19 mouse cellular contexts compared by ENCODE assay signal in the genomic region with DNA sequence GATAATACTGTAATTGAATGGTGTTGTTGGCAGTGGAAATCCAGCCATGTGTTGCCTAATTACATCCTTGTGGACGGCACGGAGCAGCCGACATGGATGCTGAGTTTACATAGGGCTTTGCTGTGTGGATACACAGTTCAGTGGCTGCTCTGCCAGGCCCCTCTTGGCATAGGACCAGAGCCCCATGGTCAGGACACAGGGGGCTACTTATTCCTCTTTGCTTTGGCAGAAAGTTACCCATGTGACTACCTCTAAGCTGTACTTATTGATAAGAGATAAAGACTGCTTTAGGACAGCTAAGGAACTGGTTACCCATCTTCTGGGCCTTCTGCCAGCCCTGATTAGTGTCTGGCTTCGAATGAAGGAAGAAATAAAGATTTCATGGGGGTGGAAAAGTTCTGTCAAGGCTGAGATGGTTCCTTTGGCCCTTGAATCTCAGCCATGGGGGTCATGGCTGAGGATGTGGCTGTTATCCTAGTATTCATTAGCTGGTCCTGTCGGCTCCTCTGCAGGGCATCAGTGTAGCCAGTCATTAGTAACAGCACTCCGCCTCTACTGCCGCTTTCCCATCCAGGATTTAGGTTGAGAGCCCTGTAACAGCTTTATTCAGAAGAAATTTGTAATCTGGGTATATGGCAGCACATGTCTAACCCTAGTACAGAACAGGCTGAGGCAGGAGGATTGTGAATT. TPM values are rescaled to one million over a fixed set of nuclear protein-coding genes. Genes with fewer than 3 reads are reported as not detected.
DNase-seq lines count a peak whose midpoint lies in the region; ATAC-seq and TF ChIP-seq lines count a peak whose summit lies in the region.
"Had no signal": no experiment of that assay in that cellular context is flagged by ENCODE, and none has a peak within 500 bp of the region (broad histone marks: within the 10 kb centered on the region; RNA-seq: fewer than 3 reads in every experiment).

No protein-coding gene starts in this region.

- no peak overlapping the region for H3K27ac ChIP-seq in forebrain, embryonic 15.5 days (replicated peaks)
- no peak overlapping the region for H3K27ac ChIP-seq in forebrain, embryonic 10.5 days
- no peak overlapping the region for H3K27ac ChIP-seq in liver, embryonic 11.5 days (ENCODE audit: low read depth, low read length)
- H3K27ac ChIP-seq in gastrocnemius, adult 2 months: no peak overlapping the region
- H3K27ac ChIP-seq: embryonic facial prominence, embryonic 12.5 days had no signal

- H3K4me2 ChIP-seq in forebrain, embryonic 15.5 days (replicated peaks): no peak overlapping the region
- H3K4me2 ChIP-seq in liver, embryonic 11.5 days: no peak overlapping the region
- H3K4me2 ChIP-seq: embryonic facial prominence, embryonic 12.5 days had no signal

- H3K4me1 ChIP-seq in forebrain, embryonic 15.5 days: peaks cover 4% of the 10 kb centered on the region; the same call in 1 of the 2 replicates
- no peaks in the 10 kb centered on the region for H3K4me1 ChIP-seq in forebrain, embryonic 10.5 days
- no peaks in the 10 kb centered on the region for H3K4me1 ChIP-seq in liver, embryonic 11.5 days (replicated peaks; ENCODE audit: control insufficient read depth, insufficient read depth, low read length)
- H3K4me1 ChIP-seq: embryonic facial prominence, embryonic 12.5 days had no signal

- no peak overlapping the region for H3K9ac ChIP-seq in forebrain, embryonic 15.5 days (replicated peaks)
- H3K9ac ChIP-seq in liver, embryonic 11.5 days (ENCODE audit: low read depth, low read length): no peak overlapping the region
- H3K9ac ChIP-seq: embryonic facial prominence, embryonic 12.5 days had no signal

- no peak for TF ChIP-seq CTCF in brain, embryonic 14.5 days (IDR thresholded peaks at IDR 0.05; ENCODE audit: borderline replicate concordance, extremely low read depth, insufficient read depth, insufficient read length)
- no peak for TF ChIP-seq CTCF in gastrocnemius, adult 2 months (IDR thresholded peaks at IDR 0.05)

- intact Hi-C loops in gastrocnemius, adult 2 months (cut with DNase I): no loop called here

- no peaks in the 10 kb centered on the region for H3K9me3 ChIP-seq in forebrain, embryonic 15.5 days
- H3K9me3 ChIP-seq in forebrain, embryonic 10.5 days: 0 out of 2 replicates have a peak, but pooled peaks cover 5% of the 10 kb centered on the region
- no peaks in the 10 kb centered on the region for H3K9me3 ChIP-seq in liver, embryonic 11.5 days (ENCODE audit: control insufficient read depth, low read length)

- WGBS in forebrain, embryonic 15.5 days: 57% methylated on average over 7 of the region's 7 CpGs
- WGBS in forebrain, embryonic 10.5 days: 89% methylated on average over 7 of the region's 7 CpGs
- 72% methylated on average over 7 of the region's 7 CpGs for WGBS in liver, embryonic 11.5 days

- no peak overlapping the region for H3K4me3 ChIP-seq in forebrain, embryonic 15.5 days
- H3K4me3 ChIP-seq in forebrain, embryonic 10.5 days: no peak overlapping the region
- H3K4me3 ChIP-seq in liver, embryonic 11.5 days (ENCODE audit: low read depth, low read length): no peak overlapping the region
- H3K4me3 ChIP-seq in gastrocnemius, adult 2 months: no peak overlapping the region
- H3K4me3 ChIP-seq: embryonic facial prominence, embryonic 12.5 days had no signal

- no peak for DNase-seq in forebrain, embryonic 10.5 days (ENCODE audit: extremely low spot score, low spot score)
- no peak for DNase-seq in liver, embryonic 11.5 days (ENCODE audit: low spot score)
- no peak for DNase-seq in liver
- DNase-seq in brain, embryonic 14.5 days (ENCODE audit: low read depth): peak; percentile 72
- DNase-seq in heart, postnatal 4 days: no peak
- DNase-seq in gastrocnemius, adult 2 months: no peak
- DNase-seq: adrenal gland, adult 8-10 months; cerebellum, adult 11 months; gastrocnemius, postnatal 14 days; heart, postnatal 10 days; kidney, adult 9 months; layer of hippocampus, postnatal 36 days had no signal

- H3K36me3 ChIP-seq in forebrain, embryonic 15.5 days: no peaks in the 10 kb centered on the region
- H3K36me3 ChIP-seq in forebrain, embryonic 10.5 days (replicated peaks): no peaks in the 10 kb centered on the region
- no peaks in the 10 kb centered on the region for H3K36me3 ChIP-seq in liver, embryonic 11.5 days (ENCODE audit: control insufficient read depth, insufficient read depth, low read length)
- H3K36me3 ChIP-seq: embryonic facial prominence, embryonic 12.5 days had no signal

- TF ChIP-seq POLR2A in brain, embryonic 14.5 days (IDR thresholded peaks at IDR 0.05; ENCODE audit: borderline replicate concordance, extremely low read depth, insufficient read depth, insufficient read length, poor library complexity, severe bottlenecking): no peak

- peak; percentile 79 for ATAC-seq in forebrain, embryonic 15.5 days (replicated peaks)
- peak; percentile 31; the same call in 1 of the 2 replicates for ATAC-seq in liver, embryonic 11.5 days (replicated peaks; ENCODE audit: low FRiP score)
- peak; percentile 24; the same call in 1 of the 2 replicates for ATAC-seq in megakaryocyte-erythroid progenitor cell, adult 5-6 weeks (replicated peaks; ENCODE audit: low FRiP score, low TSS enrichment, poor library complexity, severe bottlenecking)

- H3K27me3 ChIP-seq in forebrain, embryonic 15.5 days: no peaks in the 10 kb centered on the region
- H3K27me3 ChIP-seq in forebrain, embryonic 10.5 days (ENCODE audit: poor library complexity, severe bottlenecking): no peaks in the 10 kb centered on the region
- H3K27me3 ChIP-seq in liver, embryonic 11.5 days (replicated peaks; ENCODE audit: control insufficient read depth, insufficient read depth, low read length): no peaks in the 10 kb centered on the region
- H3K27me3 ChIP-seq: embryonic facial prominence, embryonic 12.5 days had no signal

RNA-seq across cellular contexts. Expression of a gene that starts 17.8 kb away (rescaled TPM):
- polyA plus RNA-seq in forebrain, embryonic 15.5 days (2015; fragmentation: Nextera tagmentation; extraction: Ambion mirVana): not detected in 2 replicates
- polyA plus RNA-seq in forebrain, embryonic 10.5 days (2016; fragmentation: Nextera tagmentation; extraction: Ambion mirVana): not detected in 2 replicates
- polyA plus RNA-seq in liver, embryonic 11.5 days (2014; fragmentation: Nextera tagmentation; extraction: Ambion mirVana): 0.19 TPM in 1 of 2 replicates, not detected in the other
- polyA plus RNA-seq in brain, embryonic 14.5 days (2012; rRNA removed): not detected in 2 replicates
- not detected in 2 replicates for total RNA-seq in megakaryocyte-erythroid progenitor cell, adult 5-6 weeks (2014; fragmentation: Nextera tagmentation)
- total RNA-seq in megakaryocyte-erythroid progenitor cell, adult 5-6 weeks (2017): not detected in 2 replicates
- not detected for total RNA-seq in heart, postnatal 4 days (2021)
- not detected for total RNA-seq in gastrocnemius, adult 2 months (2021)
- total RNA-seq: adrenal gland, adult 8-10 months; gastrocnemius, postnatal 14 days; heart, postnatal 10 days; layer of hippocampus, postnatal 36 days had no signal
- polyA plus RNA-seq: C2C12; lung, embryonic 16.5 days; spleen, adult 2 months; urinary bladder, adult 2 months had no signal

RNA-seq across cellular contexts. Expression of a gene that starts 47.7 kb away (rescaled TPM):
- polyA plus RNA-seq in forebrain, embryonic 15.5 days (2015; fragmentation: Nextera tagmentation; extraction: Ambion mirVana): 1.3 and 1.6 TPM in 2 replicates
- polyA plus RNA-seq in forebrain, embryonic 10.5 days (2016; fragmentation: Nextera tagmentation; extraction: Ambion mirVana): 8.7 and 9.3 TPM in 2 replicates
- polyA plus RNA-seq in liver, embryonic 11.5 days (2014; fragmentation: Nextera tagmentation; extraction: Ambion mirVana): 8.8 and 9.1 TPM in 2 replicates
- 2.2 and 3.4 TPM in 2 replicates for polyA plus RNA-seq in brain, embryonic 14.5 days (2012; rRNA removed)
- 0.66 and 1.5 TPM in 2 replicates for total RNA-seq in megakaryocyte-erythroid progenitor cell, adult 5-6 weeks (2014; fragmentation: Nextera tagmentation)
- total RNA-seq in megakaryocyte-erythroid progenitor cell, adult 5-6 weeks (2017): 1.0 and 3.6 TPM in 2 replicates
- 10 to 100 TPM; 12.7 to 13.3 TPM for total RNA-seq in heart, postnatal 4 days (2021)
- 10 to 100 TPM; 10.6 to 19.0 TPM for total RNA-seq in gastrocnemius, adult 2 months (2021)

Comparison
In these comparisons a context has a peak if more than half of its experiments do, and no peak if none do; other contexts are left out.
1. ATAC-seq: peak in every context shown above with its lines; median percentile 79 in forebrain, embryonic 15.5 days; 31 in liver, embryonic 11.5 days; 24 in megakaryocyte-erythroid progenitor cell, adult 5-6 weeks.